Mouse (Mus musculus): ENCODE results near the gene Otud7a. TPM values are rescaled to one million over a fixed set of nuclear protein-coding genes. Genes with fewer than 3 reads are reported as not detected.
"Not testable (repeated sequence)": the region's sequence is repeated elsewhere in the genome, so short reads cannot be mapped to it uniquely, and the experiment has no call there.

Gene Otud7a
- polyA plus RNA-seq, 1 experiment: not detected

DNA sequence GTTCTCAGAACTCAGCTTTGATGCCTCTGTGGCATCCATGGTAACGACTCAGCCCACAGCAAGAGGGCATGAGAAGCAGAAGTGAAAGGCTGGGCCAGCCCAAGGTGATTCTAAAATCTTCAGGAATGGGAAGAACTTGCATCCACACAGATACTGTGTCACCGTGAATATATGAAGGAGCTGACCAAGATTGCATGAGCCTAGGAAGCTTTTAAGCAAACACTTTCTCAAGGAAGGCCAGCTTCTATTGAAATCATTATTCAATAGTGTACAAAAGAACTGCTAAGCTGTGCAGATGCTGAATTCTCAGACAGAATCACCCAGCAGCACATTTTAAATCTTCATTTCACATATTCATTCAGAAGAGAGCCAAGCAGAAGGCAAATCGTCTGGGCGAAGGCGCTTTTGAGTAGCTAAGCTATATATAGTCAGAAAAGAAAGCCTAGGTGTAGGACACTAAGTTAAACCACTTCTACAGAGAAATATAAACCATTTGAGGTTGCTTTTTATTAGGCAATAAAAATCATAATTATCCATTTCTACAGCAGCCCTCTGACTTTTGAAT is 176.3 kb downstream of the Otud7a start:
- Histone ChIP-seq H3K4me3 (ENCODE audit: insufficient read depth, low read depth, low read length) (no peak overlapping the region), H3K4me1 (ENCODE audit: control insufficient read depth, insufficient read depth, insufficient read length, low read length) (no peaks in the 10 kb centered on the region), H3K27ac (replicated peaks; ENCODE audit: low read depth, low read length) (no peak overlapping the region)

DNA sequence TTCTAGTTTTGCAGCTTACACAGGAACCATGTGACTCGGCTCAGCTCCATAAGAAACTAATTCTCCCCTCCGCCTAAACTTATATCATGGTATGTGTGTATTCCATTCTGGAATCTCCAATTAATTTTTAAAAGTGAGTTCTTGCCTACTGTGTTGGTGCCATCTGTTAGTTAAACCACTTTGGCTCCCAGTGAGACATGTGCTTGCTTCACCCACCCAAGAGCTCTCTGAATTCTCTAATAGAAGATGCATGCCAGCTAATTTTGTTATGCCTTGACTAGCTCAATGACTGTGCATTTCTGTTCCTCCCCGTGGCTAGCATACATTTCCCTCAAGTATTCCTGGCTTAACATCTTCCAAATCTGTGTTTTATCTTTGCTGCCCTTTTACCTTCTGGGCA is 193.1 kb downstream of the Otud7a start:
- H3K4me3 ChIP-seq (ENCODE audit: insufficient read depth, low read depth, low read length): no peak overlapping the region
- H3K27ac ChIP-seq (replicated peaks; ENCODE audit: low read depth, low read length): no peak overlapping the region
- H3K4me1 ChIP-seq (ENCODE audit: control insufficient read depth, insufficient read depth, insufficient read length, low read length): no peaks in the 10 kb centered on the region

DNA sequence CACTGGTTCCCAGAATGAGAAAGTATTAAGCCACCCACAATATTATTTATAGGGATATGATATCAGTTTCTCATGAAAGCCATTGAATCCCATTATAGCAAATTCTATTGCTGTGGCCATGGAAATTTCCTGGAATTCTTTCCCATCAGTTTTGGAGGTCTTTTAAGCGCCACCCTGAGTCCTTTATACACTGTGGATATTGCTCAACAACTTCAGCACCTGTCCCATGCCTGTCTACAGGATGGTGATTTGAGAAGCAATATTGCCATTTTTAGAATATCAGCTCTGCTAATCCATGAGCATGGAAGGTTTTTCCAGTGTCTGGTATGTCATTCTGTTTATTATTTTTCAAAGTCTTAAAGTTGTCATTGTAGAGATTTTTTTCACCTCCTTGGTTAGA is 199.5 kb downstream of the Otud7a start:
- H3K4me3 ChIP-seq (ENCODE audit: insufficient read depth, low read depth, low read length): no peak overlapping the region
- H3K4me1 ChIP-seq (ENCODE audit: control insufficient read depth, insufficient read depth, insufficient read length, low read length): no peaks in the 10 kb centered on the region

DNA sequence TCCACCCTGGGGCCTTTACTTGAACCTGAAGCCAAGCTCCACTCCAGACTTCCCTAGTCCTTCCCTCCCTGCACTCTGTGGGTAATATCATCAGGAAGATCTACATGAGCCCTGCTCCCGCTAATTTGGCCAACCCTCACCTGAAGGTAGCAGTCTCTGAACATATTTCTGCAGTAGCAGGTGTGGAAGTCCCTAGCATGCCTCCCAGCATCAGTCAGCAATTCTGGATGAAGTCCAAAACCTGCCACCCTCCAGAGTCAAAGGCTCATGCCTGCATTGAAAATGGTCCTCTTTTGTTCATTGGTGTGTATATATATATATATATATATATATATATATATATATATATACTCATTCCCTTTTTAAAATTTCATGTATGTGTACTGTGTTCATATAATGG is 202.6 kb downstream of the Otud7a start:
- Histone ChIP-seq H3K4me1 (ENCODE audit: control insufficient read depth, insufficient read depth, insufficient read length, low read length) (no peaks in the 10 kb centered on the region), H3K4me3 (ENCODE audit: insufficient read depth, low read depth, low read length) (no peak overlapping the region), H3K27ac (replicated peaks; ENCODE audit: low read depth, low read length) (no peak overlapping the region)

More for the DNA sequence above, 199.5 kb downstream of the Otud7a start:
- H3K27ac ChIP-seq (replicated peaks; ENCODE audit: low read depth, low read length): no peak overlapping the region

DNA sequence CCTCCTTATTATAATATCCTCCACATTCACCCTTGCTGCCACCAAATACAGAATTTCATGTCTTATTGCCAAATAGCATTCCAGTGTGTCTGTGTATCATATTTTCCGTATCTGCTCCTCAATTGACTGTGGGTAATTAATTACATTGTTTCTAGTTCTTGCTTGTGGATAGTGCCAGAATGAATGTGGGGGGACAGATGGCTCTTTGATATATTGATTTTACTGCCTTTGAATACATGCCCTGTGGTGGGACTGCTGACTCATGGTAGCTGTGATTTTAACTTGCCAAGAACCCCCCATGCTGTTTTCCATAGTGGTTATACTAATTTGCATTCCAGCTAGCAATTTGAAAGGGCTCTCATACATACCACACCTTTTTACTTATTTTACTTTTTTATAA is 215.7 kb downstream of the Otud7a start:
- H3K27ac ChIP-seq (replicated peaks; ENCODE audit: low read depth, low read length): no peak overlapping the region
- no peaks in the 10 kb centered on the region for H3K4me1 ChIP-seq (ENCODE audit: control insufficient read depth, insufficient read depth, insufficient read length, low read length)
- H3K4me3 ChIP-seq (ENCODE audit: insufficient read depth, low read depth, low read length): no peak overlapping the region

DNA sequence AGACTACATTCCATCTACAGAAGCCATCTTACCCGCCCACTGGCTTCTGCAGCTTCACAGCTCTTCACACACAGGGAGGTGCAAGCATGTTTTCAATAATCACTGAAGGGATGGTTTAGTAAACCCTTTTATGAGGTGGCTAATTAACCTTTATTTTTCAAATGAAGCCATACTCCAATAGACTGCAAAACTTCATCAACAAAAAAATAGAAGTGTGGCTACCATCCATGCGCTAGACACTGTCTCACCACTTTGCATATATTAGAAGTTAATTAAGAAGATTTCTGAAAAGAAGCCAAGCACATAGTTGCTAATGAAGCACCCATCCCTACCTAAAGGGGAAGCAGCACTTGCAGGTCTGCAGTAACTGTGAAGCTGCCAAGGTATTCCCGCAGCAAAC is 218.2 kb downstream of the Otud7a start:
- Histone ChIP-seq H3K27ac (replicated peaks; ENCODE audit: low read depth, low read length) (no peak overlapping the region), H3K4me1 (ENCODE audit: control insufficient read depth, insufficient read depth, insufficient read length, low read length) (no peaks in the 10 kb centered on the region), H3K4me3 (ENCODE audit: insufficient read depth, low read depth, low read length) (no peak overlapping the region)

DNA sequence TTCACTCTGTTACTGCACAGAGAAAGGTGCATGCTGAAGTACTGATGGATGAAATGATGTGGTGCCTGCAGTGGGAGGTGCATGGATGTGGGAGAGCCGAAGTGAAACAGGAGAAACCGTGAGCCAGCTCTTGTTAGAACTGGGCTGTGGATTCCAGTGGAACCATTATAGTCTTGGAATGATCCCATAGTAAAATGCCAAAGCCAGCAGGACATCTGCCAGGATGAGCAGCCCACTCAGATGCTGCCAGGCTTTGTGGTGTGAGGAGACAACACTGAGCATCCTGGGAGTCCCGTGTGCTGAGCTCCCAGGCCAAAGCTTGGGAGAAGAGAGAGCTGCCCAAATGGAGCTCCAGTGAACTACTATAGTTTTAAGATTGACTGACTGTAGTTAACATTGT is 220.9 kb downstream of the Otud7a start:
- H3K4me1 ChIP-seq (ENCODE audit: control insufficient read depth, insufficient read depth, insufficient read length, low read length): no peaks in the 10 kb centered on the region
- no peak overlapping the region for H3K27ac ChIP-seq (replicated peaks; ENCODE audit: low read depth, low read length)
- no peak overlapping the region for H3K4me3 ChIP-seq (ENCODE audit: insufficient read depth, low read depth, low read length)

DNA sequence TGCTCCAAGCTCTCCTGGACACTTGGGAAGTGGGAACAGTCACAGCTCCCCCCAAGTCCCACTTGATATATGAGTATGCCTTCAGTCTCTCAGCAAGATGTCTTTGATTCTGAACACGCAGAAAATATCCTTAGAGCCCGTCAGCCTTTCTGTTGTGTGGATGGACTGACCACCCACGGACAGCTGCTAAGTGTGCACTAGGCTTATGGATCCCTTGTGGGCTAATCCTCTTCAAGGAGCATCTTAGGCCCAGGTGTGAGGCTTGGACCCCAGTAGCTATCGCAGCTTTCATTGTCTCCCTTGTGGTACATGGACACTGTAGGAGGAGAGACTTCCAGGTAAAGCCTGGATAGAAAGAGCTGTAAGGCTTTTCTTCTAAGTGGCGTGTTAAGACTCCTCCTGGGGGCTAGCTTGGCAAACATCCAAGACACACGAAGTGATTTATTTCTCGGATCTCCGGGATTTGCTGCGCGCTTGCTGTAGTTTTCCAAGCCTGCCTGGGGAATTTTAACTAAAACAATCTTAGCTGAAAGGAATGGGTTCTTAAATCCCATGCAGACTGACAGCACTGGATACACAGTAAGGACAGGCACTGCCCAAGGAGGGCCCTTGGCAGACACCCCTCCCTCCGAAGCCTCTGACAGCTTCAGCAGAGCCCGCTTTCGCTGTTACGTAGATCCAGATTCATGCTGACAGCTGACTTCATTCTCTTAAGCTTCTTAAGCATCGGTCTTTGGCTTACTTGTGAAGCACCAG is 223.6 kb downstream of the Otud7a start:
- Histone ChIP-seq H3K27ac (replicated peaks; ENCODE audit: low read depth, low read length) (no peak overlapping the region), H3K4me3 (ENCODE audit: insufficient read depth, low read depth, low read length) (no peak overlapping the region), H3K4me1 (ENCODE audit: control insufficient read depth, insufficient read depth, insufficient read length, low read length) (no peaks in the 10 kb centered on the region)

DNA sequence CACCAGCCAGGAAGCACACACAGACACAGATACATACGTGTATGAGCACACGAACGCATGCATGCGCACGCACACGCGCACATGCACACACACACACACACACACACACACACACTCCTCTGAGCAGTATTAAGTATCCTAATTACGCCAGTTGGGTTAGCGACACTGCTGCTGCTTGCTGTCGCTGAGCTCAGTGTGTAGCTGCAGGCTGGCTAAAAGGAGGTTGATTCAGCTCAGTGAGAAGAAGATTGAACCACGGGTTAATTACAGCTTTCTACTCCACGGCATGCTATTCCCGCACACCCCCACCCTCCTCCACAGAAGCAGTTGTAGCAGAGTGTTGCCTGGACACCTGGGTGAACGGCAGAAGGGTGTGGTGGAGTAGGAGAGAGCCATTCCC is 224.4 kb downstream of the Otud7a start:
- no peak overlapping the region for H3K4me3 ChIP-seq (ENCODE audit: insufficient read depth, low read depth, low read length)
- no peaks in the 10 kb centered on the region for H3K4me1 ChIP-seq (ENCODE audit: control insufficient read depth, insufficient read depth, insufficient read length, low read length)
- no peak overlapping the region for H3K27ac ChIP-seq (replicated peaks; ENCODE audit: low read depth, low read length)

DNA sequence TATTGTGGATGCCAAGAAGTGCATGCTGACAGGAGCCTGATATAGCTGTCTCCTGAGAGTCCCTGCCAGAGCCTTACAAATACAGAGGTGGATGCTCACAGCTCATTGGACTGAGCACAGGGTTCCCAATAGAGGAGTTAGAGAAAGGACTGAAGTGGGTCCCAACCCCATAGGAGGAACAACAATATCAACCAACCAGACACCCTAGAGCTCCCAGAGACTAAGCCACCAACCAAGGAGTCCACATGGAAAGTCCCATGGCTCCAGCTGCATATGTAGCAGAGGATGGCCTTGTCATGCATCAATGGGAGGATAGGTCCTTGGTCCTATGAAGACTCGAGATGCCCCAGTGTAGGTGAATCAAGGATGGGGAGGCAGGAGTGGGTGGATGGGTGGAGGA is 226.4 kb downstream of the Otud7a start:
- H3K27ac ChIP-seq (replicated peaks; ENCODE audit: low read depth, low read length); H3K4me3 ChIP-seq (ENCODE audit: insufficient read depth, low read depth, low read length); H3K4me1 ChIP-seq (ENCODE audit: control insufficient read depth, insufficient read depth, insufficient read length, low read length): not testable (repeated sequence)

DNA sequence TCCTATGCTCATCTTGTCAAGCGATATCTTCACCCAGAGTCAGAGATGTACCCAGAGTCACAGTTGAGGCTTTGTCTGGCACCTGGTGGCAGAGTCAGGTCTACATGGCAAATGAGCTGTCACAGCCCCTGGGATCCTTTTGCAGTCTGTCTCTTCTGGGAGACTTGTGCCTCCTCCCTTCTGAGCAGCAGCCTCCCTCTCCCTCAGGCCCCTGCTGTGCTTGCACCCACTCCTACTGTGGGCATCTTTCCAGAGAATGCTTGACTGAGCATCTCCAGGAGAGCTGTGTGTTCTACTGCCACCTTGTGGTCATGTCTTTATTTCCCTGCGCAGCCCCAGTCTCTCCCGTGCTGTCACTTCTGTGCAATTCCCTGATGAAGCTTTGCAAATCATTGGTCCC is 227.4 kb downstream of the Otud7a start:
- Histone ChIP-seq H3K4me1 (ENCODE audit: control insufficient read depth, insufficient read depth, insufficient read length, low read length) (no peaks in the 10 kb centered on the region), H3K27ac (replicated peaks; ENCODE audit: low read depth, low read length) (no peak overlapping the region), H3K4me3 (ENCODE audit: insufficient read depth, low read depth, low read length) (no peak overlapping the region)

DNA sequence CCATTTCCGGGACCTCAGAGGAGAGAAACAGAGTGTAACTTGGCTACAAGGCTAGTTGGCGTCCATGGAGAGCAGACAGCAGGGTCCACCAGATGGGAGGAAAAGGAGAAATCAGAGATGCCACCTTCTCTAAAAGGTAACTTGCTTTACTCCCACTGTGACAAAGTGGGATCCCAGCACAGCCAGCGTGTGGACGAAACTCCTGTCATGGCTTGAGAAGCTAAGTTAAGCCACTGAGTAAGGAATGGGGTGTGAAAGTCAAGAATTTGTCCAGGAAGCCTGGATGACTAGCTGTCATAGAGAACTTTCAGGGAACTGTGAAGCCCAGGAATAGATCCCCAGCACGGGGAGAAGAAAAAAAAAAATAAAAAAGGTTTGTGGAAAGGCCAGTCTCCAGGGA is 232.1 kb downstream of the Otud7a start:
- Histone ChIP-seq H3K4me3 (ENCODE audit: insufficient read depth, low read depth, low read length) (no peak overlapping the region), H3K27ac (replicated peaks; ENCODE audit: low read depth, low read length) (no peak overlapping the region), H3K4me1 (ENCODE audit: control insufficient read depth, insufficient read depth, insufficient read length, low read length) (no peaks in the 10 kb centered on the region)

DNA sequence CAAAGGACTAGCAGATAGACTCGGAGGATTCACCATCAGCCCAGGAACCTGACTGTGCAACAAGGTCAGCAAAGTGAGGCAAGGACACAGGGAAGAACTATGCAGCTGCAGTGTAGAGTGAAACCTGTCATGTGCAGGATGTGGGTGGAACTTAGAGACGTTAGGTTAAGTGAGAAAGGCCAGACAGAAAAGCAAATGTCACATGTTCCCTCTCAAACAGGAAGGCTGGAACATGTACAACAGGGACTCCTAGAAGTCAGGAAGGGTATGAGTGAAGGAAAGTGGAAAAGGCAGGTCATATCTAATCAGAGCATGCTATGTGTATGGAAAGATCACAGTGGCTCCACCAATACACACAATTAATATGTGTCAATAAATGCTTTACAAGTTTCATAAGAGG is 232.6 kb downstream of the Otud7a start:
- Histone ChIP-seq H3K27ac (replicated peaks; ENCODE audit: low read depth, low read length) (no peak overlapping the region), H3K4me3 (ENCODE audit: insufficient read depth, low read depth, low read length) (no peak overlapping the region), H3K4me1 (ENCODE audit: control insufficient read depth, insufficient read depth, insufficient read length, low read length) (no peaks in the 10 kb centered on the region)

DNA sequence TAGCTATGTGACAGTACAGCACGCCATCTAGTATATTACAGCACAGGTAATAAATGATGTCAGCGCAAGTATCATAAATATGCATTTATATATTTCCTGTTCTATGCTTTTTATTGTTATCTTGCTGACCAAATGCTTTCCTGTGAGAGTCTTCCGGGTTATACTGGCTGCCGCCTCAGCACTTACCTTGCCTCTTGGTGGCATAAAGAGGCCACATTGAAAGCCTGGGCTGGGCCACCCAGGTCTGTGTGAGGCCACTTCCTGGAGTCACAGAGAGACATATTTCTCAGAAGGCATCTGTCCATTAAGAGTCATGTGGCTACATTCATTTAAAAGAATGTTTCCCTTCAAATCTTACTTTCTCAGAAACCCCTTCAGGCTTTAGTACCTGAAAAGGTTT is 242.5 kb downstream of the Otud7a start:
- Histone ChIP-seq H3K4me1 (ENCODE audit: control insufficient read depth, insufficient read depth, insufficient read length, low read length) (no peaks in the 10 kb centered on the region), H3K27ac (replicated peaks; ENCODE audit: low read depth, low read length) (no peak overlapping the region), H3K4me3 (ENCODE audit: insufficient read depth, low read depth, low read length) (no peak overlapping the region)

DNA sequence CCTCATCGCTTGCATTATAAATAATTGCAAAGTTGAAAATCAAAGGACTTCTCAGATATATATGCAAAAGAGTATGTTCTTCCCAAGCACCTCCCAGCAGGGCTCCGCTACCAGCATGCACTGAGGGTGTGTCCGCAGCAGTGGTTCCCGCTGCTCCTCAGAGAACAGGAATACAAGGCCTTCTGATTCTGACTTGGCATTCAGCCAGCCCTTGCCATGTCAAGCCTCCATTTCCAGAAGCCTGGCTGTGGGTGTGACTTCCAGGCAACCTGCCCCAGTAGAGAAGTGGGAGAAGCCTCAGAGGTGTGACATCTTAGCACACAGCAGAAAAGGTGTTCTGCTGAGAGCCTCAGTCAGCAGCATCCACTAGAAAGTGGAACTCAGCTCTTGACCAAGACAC is 253.4 kb downstream of the Otud7a start:
- H3K4me1 ChIP-seq (ENCODE audit: control insufficient read depth, insufficient read depth, insufficient read length, low read length): no peaks in the 10 kb centered on the region
- H3K27ac ChIP-seq (replicated peaks; ENCODE audit: low read depth, low read length): no peak overlapping the region
- H3K4me3 ChIP-seq (ENCODE audit: insufficient read depth, low read depth, low read length): no peak overlapping the region

DNA sequence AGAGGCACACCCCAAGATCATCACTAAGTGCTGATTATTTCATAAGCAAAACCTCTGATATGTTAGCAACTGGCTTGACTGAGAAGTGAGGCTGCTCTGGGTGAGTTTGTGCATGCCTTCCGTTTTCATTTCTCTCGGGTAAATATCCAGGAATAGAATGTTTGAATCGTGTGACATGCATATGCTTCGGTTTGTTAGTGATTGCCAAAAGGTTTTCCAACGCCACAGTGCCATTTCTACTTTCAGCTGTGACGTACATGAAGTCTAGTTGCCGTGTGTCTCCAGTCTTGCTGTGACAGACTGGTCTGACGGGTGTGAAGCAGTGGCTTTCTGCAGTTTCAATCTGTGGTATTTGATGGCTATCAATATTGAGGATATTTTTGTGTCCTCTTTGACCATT is 273.4 kb downstream of the Otud7a start:
- no peak overlapping the region for H3K27ac ChIP-seq (replicated peaks; ENCODE audit: low read depth, low read length)
- no peaks in the 10 kb centered on the region for H3K4me1 ChIP-seq (ENCODE audit: control insufficient read depth, insufficient read depth, insufficient read length, low read length)
- no peak overlapping the region for H3K4me3 ChIP-seq (ENCODE audit: insufficient read depth, low read depth, low read length)
